Mouse (Mus musculus): ENCODE data around the gene Gm21304. TPM values are rescaled to one million over a fixed set of nuclear protein-coding genes. Genes with fewer than 3 reads are reported as not detected.

Gene Gm21304
- polyA plus RNA-seq, 1 experiment from 2014 or later = not detected

DNA sequence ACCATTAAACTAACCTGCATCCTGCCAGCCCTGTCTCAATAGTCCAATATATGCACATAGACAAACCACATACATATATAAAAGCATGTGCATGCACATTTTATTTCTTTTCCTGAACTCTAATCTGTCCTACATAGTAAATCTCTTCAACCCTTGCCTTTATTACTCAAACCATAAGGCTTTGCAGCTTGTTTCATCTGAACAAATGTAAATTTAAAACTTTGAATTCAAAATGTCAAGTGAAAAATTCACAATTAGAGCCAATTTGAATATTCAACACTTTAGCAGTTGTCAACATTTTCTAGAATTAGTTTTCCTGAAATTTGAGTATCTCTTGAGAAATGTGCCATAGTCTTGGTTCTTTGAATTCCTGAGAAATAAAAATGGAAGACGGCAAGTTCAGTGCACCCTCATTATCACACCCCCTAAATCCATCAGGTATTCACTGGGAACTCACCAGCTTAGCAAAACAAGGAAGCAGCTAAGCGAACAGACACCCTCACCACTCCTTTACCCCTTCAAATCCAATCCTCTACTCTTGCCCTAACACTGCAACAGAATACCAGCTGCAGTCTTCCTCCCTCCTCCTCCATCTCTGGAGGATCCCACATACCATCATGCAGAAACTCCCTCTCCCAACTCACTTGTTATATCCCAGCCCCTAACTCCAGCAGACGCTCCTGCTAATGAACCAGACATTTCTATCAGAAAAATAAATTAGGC lies 42.1 kb downstream of the Gm21304 start:
- Histone ChIP-seq H3K27ac (replicated peaks in 1 of 2; ENCODE audit: control insufficient read depth in 1 of 2, insufficient read depth in 1 of 2, low read depth in 2 of 2, low read length in 2 of 2) (no peak overlapping the region), H3K36me3 (ENCODE audit: control insufficient read depth, insufficient read depth, low read length) (no peaks in the 10 kb centered on the region), H3K9me3 (ENCODE audit: control insufficient read depth, low read length) (no peaks in the 10 kb centered on the region), H3K9ac (ENCODE audit: low read length) (no peak overlapping the region), H3K4me3 (ENCODE audit: control insufficient read depth in 1 of 2, insufficient read depth in 1 of 2, low read depth in 1 of 2, low read length in 2 of 2) (no peak overlapping the region), H3K27me3 (ENCODE audit: control insufficient read depth, insufficient read depth, low read length) (no peaks in the 10 kb centered on the region), H3K4me2 (ENCODE audit: low read length) (no peak overlapping the region), H3K4me1 (ENCODE audit: control insufficient read depth in 2 of 2, insufficient read depth in 2 of 2, low read length in 2 of 2) (no peaks in the 10 kb centered on the region)
- 60% methylated on average over 3 of the region's 3 CpGs for WGBS
- ATAC-seq (ENCODE audit: insufficient number of reproducible peaks, insufficient read depth, low FRiP score, low read depth) = no peak

DNA sequence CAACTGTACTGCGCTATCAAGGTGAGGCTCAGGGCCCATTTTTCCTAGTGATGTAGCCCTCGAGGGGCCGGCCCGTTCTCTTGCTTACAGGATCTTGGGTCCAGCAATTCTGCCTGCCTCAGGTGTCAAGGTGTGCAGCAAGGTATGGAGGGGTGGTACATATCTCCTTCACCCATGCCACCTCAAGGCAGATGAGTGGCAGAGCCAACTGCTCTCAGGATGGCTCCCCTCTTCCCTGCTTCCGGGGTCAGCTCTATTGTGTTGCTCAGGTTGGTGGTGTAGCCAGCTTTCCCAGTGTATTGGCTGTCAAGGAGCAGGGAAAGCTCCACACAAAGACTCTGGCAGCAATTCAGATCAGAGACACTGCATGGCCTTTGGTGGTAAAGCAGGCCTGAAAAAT lies 46.2 kb downstream of the Gm21304 start:
- Histone ChIP-seq H3K27ac (replicated peaks in 1 of 2; ENCODE audit: control insufficient read depth in 1 of 2, insufficient read depth in 1 of 2, low read depth in 2 of 2, low read length in 2 of 2) (no peak overlapping the region), H3K27me3 (ENCODE audit: control insufficient read depth, insufficient read depth, low read length) (no peaks in the 10 kb centered on the region), H3K9me3 (ENCODE audit: control insufficient read depth, low read length) (no peaks in the 10 kb centered on the region), H3K9ac (ENCODE audit: low read length) (no peak overlapping the region), H3K36me3 (ENCODE audit: control insufficient read depth, insufficient read depth, low read length) (no peaks in the 10 kb centered on the region), H3K4me1 (ENCODE audit: control insufficient read depth in 2 of 2, insufficient read depth in 2 of 2, low read length in 2 of 2) (no peaks in the 10 kb centered on the region), H3K4me2 (ENCODE audit: low read length) (no peak overlapping the region), H3K4me3 (ENCODE audit: control insufficient read depth in 1 of 2, insufficient read depth in 1 of 2, low read depth in 1 of 2, low read length in 2 of 2) (no peak overlapping the region)
- ATAC-seq (ENCODE audit: insufficient number of reproducible peaks, insufficient read depth, low FRiP score, low read depth) = no peak
- WGBS = 87% methylated on average over 5 of the region's 5 CpGs

Other genes with a start within 250 kb of the Gm21304 start
- not detected in 2 replicates for gene Gm21293, start 25.5 kb upstream of the Gm21304 start, polyA plus RNA-seq (2014; fragmentation: Nextera tagmentation; extraction: Ambion mirVana)
- gene Gm6763, start 17.0 kb upstream of the Gm21304 start, polyA plus RNA-seq (2014; fragmentation: Nextera tagmentation; extraction: Ambion mirVana) = not detected in 2 replicates
- gene Gm8764, start 8.5 kb upstream of the Gm21304 start, polyA plus RNA-seq (2014; fragmentation: Nextera tagmentation; extraction: Ambion mirVana) = not detected in 2 replicates
- not detected in 2 replicates for gene Gm21312, start 8.5 kb downstream of the Gm21304 start, polyA plus RNA-seq (2014; fragmentation: Nextera tagmentation; extraction: Ambion mirVana)
- gene Gm20765, start 17.0 kb downstream of the Gm21304 start, polyA plus RNA-seq (2014; fragmentation: Nextera tagmentation; extraction: Ambion mirVana) = not detected in 2 replicates
- gene Gm4340, start 25.5 kb downstream of the Gm21304 start, polyA plus RNA-seq (2014; fragmentation: Nextera tagmentation; extraction: Ambion mirVana) = not detected in 2 replicates